Mouse (Mus musculus) hindbrain, embryonic 11.5 days (tissue): ENCODE results near the gene Fzd10. TPM values are rescaled to one million over a fixed set of nuclear protein-coding genes. Genes with fewer than 3 reads are reported as not detected.
A peak's percentile ranks its signal among the peaks of the same experiment; 100 is the strongest.

Source experiments
- ATAC-seq: fragments of 200-750 bp; cut with Nextera tagmentation; 2 replicates; pipeline ENCODE4 v1.8.0; 2017; ENCODE audit warnings: mild to moderate bottlenecking, moderate TSS enrichment, moderate library complexity; ENCODE audit not compliant: low FRiP score
- DNase-seq: peaks from one replicate; pipeline ENCODE4 v3.0.0-alpha.2; 2015; ENCODE audit warnings: low spot score
- H3K27ac ChIP-seq: fragments of 300-500 bp; sonication (generic); 2 replicates; pipeline ENCODE4 v1.5.1; 2014; ENCODE audit warnings: mild to moderate bottlenecking, low read depth, low read length
- H3K27me3 ChIP-seq: fragments of 300-500 bp; sonication (generic); 2 replicates; pipeline ENCODE4 v1.6.1; 2014; ENCODE audit warnings: mild to moderate bottlenecking, low read length, moderate library complexity, mixed read lengths; ENCODE audit not compliant: control insufficient read depth, insufficient read depth
- H3K36me3 ChIP-seq: fragments of 300-500 bp; sonication (generic); 2 replicates; pipeline ENCODE4 v1.6.1; 2014; ENCODE audit warnings: mild to moderate bottlenecking, low read length, moderate library complexity, mixed read lengths; ENCODE audit not compliant: control insufficient read depth, insufficient read depth
- H3K4me1 ChIP-seq: fragments of 300-500 bp; sonication (generic); replicated peaks from 2 replicates; pipeline ENCODE4 v1.6.1; 2014; ENCODE audit warnings: low read length, mixed read lengths; ENCODE audit not compliant: control insufficient read depth, insufficient read depth
- H3K4me2 ChIP-seq: fragments of 300-500 bp; sonication (generic); replicated peaks from 2 replicates; pipeline ENCODE4 v1.6.1; 2014; ENCODE audit warnings: mild to moderate bottlenecking, low read depth, low read length
- H3K4me3 ChIP-seq: fragments of 300-500 bp; sonication (generic); 2 replicates; pipeline ENCODE4 v1.5.1; 2014; ENCODE audit warnings: low read depth, low read length
- H3K9ac ChIP-seq: fragments of 300-500 bp; sonication (generic); 2 replicates; pipeline ENCODE4 v1.6.1; 2014; ENCODE audit warnings: low read depth, low read length
- H3K9me3 ChIP-seq: fragments of 300-500 bp; sonication (generic); 2 replicates; pipeline ENCODE4 v1.6.1; 2016; ENCODE audit warnings: low read length; ENCODE audit not compliant: control insufficient read depth
- WGBS: fragments of 180-500 bp; shearing (Covaris S2); extraction: QIAGEN DNeasy Blood & Tissue Kit; methylation state at CpG from one replicate; pipeline ENCODE4 v1.1.7; 2014; 5-methylcytosine and 5-hydroxymethylcytosine counted together
- polyA plus RNA-seq: library from polyadenylated mRNA; unstranded; fragments of >200 nt; fragmentation: Nextera tagmentation; extraction: Ambion mirVana; gene quantifications from 2 replicates; pipeline ENCODE4 v1.2.1, GENCODE M21; 2014

Gene Fzd10
- polyA plus RNA-seq, 1 experiment from 2014 or later, result 19.3 TPM

- Histone ChIP-seq H3K9ac (peak overlapping the region; percentile 79), H3K27ac (peak overlapping the region; percentile 98), H3K36me3 (no peaks in the 10 kb centered on the region), H3K4me2 (peak overlapping the region; percentile 87), H3K4me3 (peak overlapping the region; percentile 80), H3K27me3 (peaks cover 3% of the 10 kb centered on the region; the same call in 1 of the 2 replicates), H3K9me3 (no peaks in the 10 kb centered on the region), H3K4me1 (peaks cover 8% of the 10 kb centered on the region)
- DNase-seq, result peak; percentile 50
- no peak for ATAC-seq
- WGBS, result under 1% methylated on average over 10 of the region's 10 CpGs
Measured at GRCm38 (mm10) chr5:128598191-128598720, 2.4 kb upstream of the Fzd10 start.

DNA sequence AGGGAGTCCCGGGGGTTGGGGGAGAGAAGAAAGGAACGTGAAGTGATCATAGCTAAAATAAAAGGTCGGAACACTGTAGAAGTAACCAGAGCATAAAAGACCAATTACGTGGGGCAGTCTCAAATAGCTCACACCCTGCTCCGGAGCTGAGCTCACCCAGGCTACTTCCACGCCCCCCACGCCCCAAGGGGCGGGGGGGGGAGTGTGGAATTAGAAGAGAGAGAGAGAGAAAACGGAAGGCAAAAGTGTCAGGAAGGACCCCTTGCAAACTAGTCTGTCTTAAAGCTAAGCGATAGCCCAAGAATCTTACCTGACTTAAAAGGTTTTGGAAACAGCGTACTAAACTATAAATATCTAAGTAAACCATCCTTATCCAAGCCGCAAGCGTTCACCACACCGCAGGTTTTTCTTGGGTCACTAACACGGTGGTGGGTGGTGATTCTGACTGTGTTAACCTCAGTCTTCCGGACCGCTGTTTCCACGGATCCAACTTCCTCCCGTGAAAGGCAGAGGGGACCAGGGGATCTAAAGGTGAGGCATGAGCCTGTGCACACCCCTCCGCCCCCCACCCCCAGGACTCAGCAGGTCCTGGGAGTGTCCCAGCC is 1.8 kb upstream of the Fzd10 start:
- peak; percentile 10; the same call in 1 of the 2 replicates for ATAC-seq
- DNase-seq, result peak; percentile 70
- peak overlapping the region; percentile 87 for H3K4me2 ChIP-seq
- no peaks in the 10 kb centered on the region for H3K36me3 ChIP-seq
- peak overlapping the region; percentile 79 for H3K9ac ChIP-seq
- peak overlapping the region; percentile 80 for H3K4me3 ChIP-seq
- H3K4me1 ChIP-seq, result peaks cover 8% of the 10 kb centered on the region
- WGBS, result under 1% methylated on average over 20 of the region's 20 CpGs
- H3K27me3 ChIP-seq, result peaks cover 3% of the 10 kb centered on the region; the same call in 1 of the 2 replicates
- no peaks in the 10 kb centered on the region for H3K9me3 ChIP-seq
- H3K27ac ChIP-seq, result peak overlapping the region; percentile 98

DNA sequence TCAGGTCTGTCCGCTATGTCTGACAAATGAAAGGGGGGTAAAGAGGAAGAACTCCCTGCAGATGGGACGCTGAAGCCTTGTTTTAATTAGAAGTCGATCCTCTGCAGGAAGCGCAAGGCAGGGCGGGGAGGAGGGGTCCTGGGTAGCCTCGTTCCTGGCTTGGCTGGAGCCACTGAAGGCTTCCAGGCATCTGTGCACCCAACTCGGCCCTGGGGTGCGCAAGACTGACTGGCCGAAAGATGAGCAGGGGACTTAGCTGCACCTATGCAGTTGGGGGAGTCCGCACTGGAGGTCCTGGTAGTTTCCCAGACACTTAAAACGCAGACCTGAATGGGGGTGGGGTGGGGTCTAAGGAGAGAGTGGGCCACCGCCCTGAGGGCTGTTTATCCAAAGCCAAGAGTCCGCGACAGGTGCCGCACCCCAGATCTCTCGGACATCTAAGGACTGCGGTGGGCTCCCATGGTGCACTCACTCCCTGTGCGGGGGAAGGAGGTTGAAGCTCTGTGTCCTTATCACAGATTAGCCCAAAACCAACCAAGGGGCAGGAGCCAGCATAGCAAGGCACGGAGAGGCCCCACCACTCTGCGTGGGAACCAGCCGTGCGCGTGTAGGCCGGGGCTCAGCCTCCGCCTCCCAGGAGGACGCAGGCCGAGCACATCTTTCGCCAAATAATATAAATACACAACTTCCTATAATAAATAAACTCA is 1.1 kb upstream of the Fzd10 start:
- Histone ChIP-seq H3K9ac (peak overlapping the region; percentile 79), H3K4me1 (peaks cover 13% of the 10 kb centered on the region), H3K27ac (peak overlapping the region; percentile 98), H3K36me3 (no peaks in the 10 kb centered on the region), H3K4me2 (peak overlapping the region; percentile 87), H3K27me3 (peaks cover 3% of the 10 kb centered on the region; the same call in 1 of the 2 replicates), H3K4me3 (peak overlapping the region; percentile 80), H3K9me3 (no peaks in the 10 kb centered on the region)
- DNase-seq (peak; percentile 73), ATAC-seq (peak; percentile 20; the same call in 1 of the 2 replicates)
- under 1% methylated on average over 28 of the region's 28 CpGs for WGBS

GRCm38 (mm10) chr5:128601036-128602019 is 684 bp downstream of the Fzd10 start:
- DNase-seq (peak; percentile 68), ATAC-seq (peak; percentile 23)
- H3K4me2 ChIP-seq, result peak overlapping the region; percentile 87
- peak overlapping the region; percentile 84 for H3K9ac ChIP-seq
- H3K36me3 ChIP-seq, result no peaks in the 10 kb centered on the region
- H3K4me3 ChIP-seq, result peak overlapping the region; percentile 80
- no peaks in the 10 kb centered on the region for H3K9me3 ChIP-seq
- peak overlapping the region; percentile 98 for H3K27ac ChIP-seq
- H3K27me3 ChIP-seq, result peaks cover 3% of the 10 kb centered on the region; the same call in 1 of the 2 replicates
- H3K4me1 ChIP-seq, result peaks cover 15% of the 10 kb centered on the region
- WGBS, result under 1% methylated on average over 79 of the region's 87 CpGs

GRCm38 (mm10) chr5:128603693-128604092 is 3.0 kb downstream of the Fzd10 start:
- WGBS, result 6% methylated on average over 1 of the region's 1 CpGs
- Histone ChIP-seq H3K9ac (peak overlapping the region; percentile 58), H3K4me2 (peak overlapping the region; percentile 87), H3K27ac (no peak overlapping the region), H3K4me1 (peaks cover 12% of the 10 kb centered on the region), H3K36me3 (no peaks in the 10 kb centered on the region), H3K4me3 (peak overlapping the region; percentile 80), H3K9me3 (no peaks in the 10 kb centered on the region), H3K27me3 (peaks cover 3% of the 10 kb centered on the region; the same call in 1 of the 2 replicates)
- ATAC-seq (no peak), DNase-seq (peak; percentile 10)

GRCm38 (mm10) chr5:128606596-128606995 is 6.0 kb downstream of the Fzd10 start:
- Histone ChIP-seq H3K9me3 (no peaks in the 10 kb centered on the region), H3K4me1 (peaks cover 12% of the 10 kb centered on the region), H3K27me3 (peaks cover 3% of the 10 kb centered on the region; the same call in 1 of the 2 replicates), H3K36me3 (no peaks in the 10 kb centered on the region), H3K4me3 (no peak overlapping the region), H3K4me2 (peak overlapping the region; percentile 27; the same call in 1 of the 2 replicates), H3K27ac (no peak overlapping the region), H3K9ac (no peak overlapping the region)
- WGBS, result 3% methylated on average over 14 of the region's 14 CpGs
- peak; percentile 21; the same call in 1 of the 2 replicates for ATAC-seq
- peak; percentile 48 for DNase-seq

- H3K9me3 ChIP-seq, result no peaks in the 10 kb centered on the region
- H3K4me2 ChIP-seq, result no peak overlapping the region
- DNase-seq, result no peak
- no peak for ATAC-seq
- no peaks in the 10 kb centered on the region for H3K36me3 ChIP-seq
- 92% methylated on average over 7 of the region's 7 CpGs for WGBS
- no peaks in the 10 kb centered on the region for H3K27me3 ChIP-seq
- H3K4me3 ChIP-seq, result no peak overlapping the region
- no peak overlapping the region for H3K27ac ChIP-seq
- peaks cover 7% of the 10 kb centered on the region; the same call in 1 of the 2 replicates for H3K4me1 ChIP-seq
- H3K9ac ChIP-seq, result no peak overlapping the region
Measured at GRCm38 (mm10) chr5:128609091-128609490, 8.4 kb downstream of the Fzd10 start.

DNA sequence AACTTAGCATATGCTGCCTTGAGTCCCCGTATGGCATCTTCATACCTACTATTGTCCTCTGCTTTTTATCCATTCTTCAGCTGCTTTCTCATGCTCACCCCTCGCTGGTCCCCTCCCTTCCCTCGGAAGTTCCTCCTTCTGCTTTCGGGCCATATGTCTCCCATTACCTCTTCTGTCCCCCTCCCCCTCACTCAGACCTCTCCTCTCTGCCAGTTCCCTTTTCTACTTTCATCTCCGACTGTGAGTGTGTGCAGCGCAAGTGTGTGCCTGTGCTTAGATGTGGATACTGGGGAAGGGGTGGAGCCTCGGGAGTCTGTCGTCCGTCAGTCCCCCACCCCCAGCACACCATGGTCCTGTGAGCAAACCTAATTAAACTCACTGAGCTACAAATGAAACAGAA is 17.0 kb downstream of the Fzd10 start:
- DNase-seq (peak; percentile 40), ATAC-seq (no peak)
- Histone ChIP-seq H3K27ac (no peak overlapping the region), H3K27me3 (no peaks in the 10 kb centered on the region), H3K4me2 (no peak overlapping the region), H3K36me3 (no peaks in the 10 kb centered on the region), H3K4me3 (no peak overlapping the region), H3K9me3 (no peaks in the 10 kb centered on the region), H3K4me1 (peaks cover 3% of the 10 kb centered on the region), H3K9ac (no peak overlapping the region)
- 13% methylated on average over 9 of the region's 9 CpGs for WGBS
